Mouse (Mus musculus): ENCODE measurements around the gene Nectin1.

- TF ChIP-seq CTCF (IDR thresholded peaks at IDR 0.05) (no peak), EP300 (IDR thresholded peaks at IDR 0.05) (no peak)
These were observed 30.4 kb upstream of the Nectin1 start for GRCm38 (mm10) chr9:43713432-43713831.
